Mouse (Mus musculus) brain, adult 2 months (tissue): ENCODE measurements at regions not wholly inside any gene's neighbourhood (a gene's known extent, or its start where the extent isn't known, plus 50 kb on each side); places are given as distances from the start of the nearest gene placed in this dataset.
"Not testable (repeated sequence)": the region's sequence is repeated elsewhere in the genome, so short reads cannot be mapped to it uniquely, and the experiment has no call there.

Experiments
- DNase-seq: peaks from one replicate; pipeline ENCODE4 v3.0.0; 2011; ENCODE audit warnings: low read depth, low spot score

DNA sequence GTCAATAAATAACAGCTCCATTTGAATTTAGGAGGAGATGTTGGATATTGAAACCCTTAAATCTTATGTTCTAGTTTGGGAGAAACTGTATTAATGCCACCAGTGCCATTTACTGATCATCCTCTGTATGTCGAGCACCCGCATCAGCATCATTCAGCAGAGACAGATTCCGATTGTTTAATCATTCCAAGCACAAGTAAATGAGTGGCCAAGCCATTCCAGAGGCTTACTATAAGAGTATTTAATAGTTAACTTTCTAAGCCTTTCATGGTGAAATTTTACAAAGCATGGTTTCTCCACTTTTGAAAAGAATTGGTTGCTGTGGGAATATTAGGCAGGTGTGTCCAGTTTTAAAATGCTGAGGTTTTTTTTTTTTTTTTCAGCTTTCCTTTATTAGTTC, 1363.9 kb upstream of the Got2 start:
- no peak for DNase-seq

DNA sequence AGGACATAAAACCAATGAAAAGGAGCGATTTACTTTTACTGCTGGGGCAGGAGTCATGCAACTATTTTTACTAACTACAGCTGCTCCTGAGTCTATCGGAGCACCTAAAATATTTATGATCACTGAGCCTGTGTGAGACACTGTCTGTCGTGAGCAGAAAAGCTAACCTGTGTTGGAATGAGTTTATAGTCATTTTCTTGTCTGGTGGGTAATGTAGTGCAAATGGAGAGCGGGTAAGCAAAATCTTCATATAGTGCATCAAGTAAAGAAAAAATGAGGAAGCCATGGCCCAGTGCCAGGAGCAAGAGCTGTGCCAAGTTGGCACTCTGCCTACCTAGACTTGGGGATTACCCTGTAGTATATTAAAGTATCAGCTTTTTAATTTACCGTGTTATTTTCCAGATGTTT, 1363.1 kb upstream of the Got2 start:
- no peak for DNase-seq

GRCm38 (mm10) chr8:97234551-97235107, 1346.3 kb upstream of the Got2 start:
- no peak for DNase-seq

DNA sequence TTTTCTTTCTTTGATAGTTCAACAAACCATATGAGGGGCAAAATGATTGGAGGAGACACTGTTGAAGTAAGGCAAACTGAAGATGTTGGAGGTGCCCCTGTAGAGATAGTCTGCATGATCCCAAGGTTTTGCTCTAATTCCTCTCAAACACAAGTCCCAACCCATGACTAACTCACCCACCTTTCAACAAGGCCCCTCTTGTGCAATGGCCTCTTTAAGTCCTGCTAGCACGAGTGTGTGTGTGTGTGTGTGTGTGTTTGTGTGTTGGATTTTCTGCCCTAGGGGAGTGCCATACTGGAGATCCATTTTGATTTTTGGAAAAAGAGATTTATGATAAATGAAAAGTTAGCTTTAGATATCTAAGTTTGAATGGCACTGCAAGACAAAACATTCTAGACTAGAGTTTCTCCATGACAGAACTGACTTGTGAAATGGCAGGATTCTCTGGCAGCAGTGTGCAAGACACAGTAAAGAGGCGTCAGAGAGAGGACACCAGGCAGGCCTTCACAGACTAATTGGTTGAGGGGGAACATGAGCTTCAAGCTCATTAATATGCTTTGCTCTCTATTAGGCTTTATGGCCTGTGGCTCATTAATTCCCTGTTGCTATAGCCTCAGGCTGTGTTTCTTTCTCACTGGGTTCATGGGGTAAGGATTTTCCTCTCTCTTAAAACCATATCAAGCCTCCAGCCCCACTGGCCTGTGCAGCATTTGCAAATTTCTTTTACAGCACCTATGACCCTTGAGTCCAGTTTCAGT, 1344.5 kb upstream of the Got2 start:
- DNase-seq = no peak

DNA sequence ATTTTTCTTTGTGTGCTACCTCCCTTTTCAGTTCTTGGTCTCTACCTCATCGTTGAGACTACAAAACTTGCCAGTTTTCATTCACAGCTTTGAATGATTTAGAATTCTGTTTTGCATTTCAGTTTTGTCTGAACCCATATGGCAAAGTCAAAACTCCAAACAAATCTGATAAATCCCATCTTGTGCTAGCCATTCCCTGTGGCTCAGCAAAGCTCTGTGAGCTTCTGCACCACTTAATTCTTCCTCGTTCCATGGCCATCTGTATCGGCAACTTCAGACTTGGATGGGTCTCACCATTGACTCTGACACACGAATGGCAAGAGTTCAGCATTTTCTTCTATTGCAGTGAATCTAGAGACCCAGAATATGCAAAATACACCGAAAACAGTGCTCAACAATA, 1343.3 kb upstream of the Got2 start:
- DNase-seq = no peak

DNA sequence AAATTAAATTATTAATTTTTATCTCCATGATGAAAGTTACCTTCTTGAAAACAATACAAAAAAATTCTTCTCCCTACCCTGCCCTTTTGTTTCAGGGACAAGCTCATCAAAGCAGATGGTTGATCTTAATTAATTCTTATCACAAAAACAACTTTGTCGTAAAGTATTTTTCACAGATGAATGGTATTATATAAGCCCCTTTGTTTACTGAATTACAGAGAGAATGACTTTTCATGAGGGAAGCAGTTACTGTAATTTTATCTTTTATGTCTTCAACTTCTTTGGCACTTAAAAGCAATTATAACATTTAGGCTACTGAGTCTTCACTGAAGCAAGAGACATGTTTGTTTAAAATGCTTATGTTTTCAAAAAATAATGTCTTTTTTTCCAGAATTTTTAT, 1303.5 kb upstream of the Got2 start:
- DNase-seq = no peak

DNA sequence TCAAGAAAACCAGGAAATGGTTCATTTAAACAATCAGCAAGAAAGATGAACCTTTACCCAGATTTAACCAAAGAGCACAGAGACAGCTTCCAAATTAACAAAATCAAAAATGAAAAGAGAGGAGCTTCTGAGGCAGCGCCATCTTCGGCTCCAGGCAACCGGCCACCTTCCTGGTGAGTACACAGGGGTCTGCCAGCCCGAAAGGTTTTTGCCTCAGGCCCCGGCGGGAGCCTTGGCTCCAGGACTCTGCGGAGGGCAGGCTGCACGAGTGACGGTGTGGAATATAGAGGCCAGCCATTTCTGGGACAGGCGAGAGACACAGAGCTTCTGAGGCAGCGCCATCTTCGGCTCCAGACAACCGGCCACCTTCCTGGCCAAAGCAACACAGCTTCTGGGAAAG, 1295.5 kb upstream of the Got2 start:
- DNase-seq = not testable (repeated sequence)

DNA sequence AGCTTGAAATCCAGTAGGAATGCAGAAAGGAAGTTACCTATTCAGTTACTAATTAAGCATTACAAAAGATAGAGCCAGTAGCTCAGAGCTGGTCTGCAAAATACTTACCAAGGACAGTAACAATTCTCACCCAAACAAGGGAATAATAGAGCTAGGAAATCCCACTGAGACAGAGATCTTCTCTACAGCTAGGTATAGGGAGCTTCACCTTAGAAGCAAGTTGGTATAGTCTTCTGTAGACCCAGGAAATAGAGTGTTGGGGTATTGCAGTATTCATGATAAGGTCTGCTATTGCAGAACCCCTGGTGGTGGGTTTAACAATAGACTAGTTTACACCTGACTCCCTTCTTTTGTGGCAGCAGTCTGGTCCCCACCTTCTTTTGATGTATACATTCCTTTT, 1294.1 kb upstream of the Got2 start:
- DNase-seq = not testable (repeated sequence)
